Mouse (Mus musculus) liver, embryonic 11.5 days (tissue): ENCODE data around the gene Fam186b. TPM values are rescaled to one million over a fixed set of nuclear protein-coding genes. Genes with fewer than 3 reads are reported as not detected.

Experiments
- ATAC-seq: fragments of 200-750 bp; cut with Nextera tagmentation; replicated peaks from 2 replicates; pipeline ENCODE4 v1.8.0; 2017; ENCODE audit warnings: moderate number of reproducible peaks, mild to moderate bottlenecking, moderate TSS enrichment, moderate library complexity; ENCODE audit not compliant: low FRiP score
- DNase-seq: peaks from one replicate; pipeline ENCODE4 v3.0.0-alpha.2; 2017; ENCODE audit warnings: low spot score
- H3K27ac ChIP-seq: fragments of 300-500 bp; sonication (generic); 2 replicates; pipeline ENCODE4 v1.5.1; 2014; ENCODE audit warnings: mild to moderate bottlenecking, low read depth, low read length, control low read depth
- H3K27me3 ChIP-seq: fragments of 300-500 bp; sonication (generic); replicated peaks from 2 replicates; pipeline ENCODE4 v1.6.1; 2014; ENCODE audit warnings: low read length, mixed read lengths; ENCODE audit not compliant: control insufficient read depth, insufficient read depth
- H3K36me3 ChIP-seq: fragments of 300-500 bp; sonication (generic); 2 replicates; pipeline ENCODE4 v1.6.1; 2014; ENCODE audit warnings: mild to moderate bottlenecking, low read length, moderate library complexity, mixed read lengths; ENCODE audit not compliant: control insufficient read depth, insufficient read depth
- H3K4me1 ChIP-seq: fragments of 300-500 bp; sonication (generic); replicated peaks from 2 replicates; pipeline ENCODE4 v1.6.1; 2014; ENCODE audit warnings: low read length, mixed read lengths; ENCODE audit not compliant: control insufficient read depth, insufficient read depth
- H3K4me2 ChIP-seq: fragments of 300-500 bp; sonication (generic); 2 replicates; pipeline ENCODE4 v1.6.1; 2014; ENCODE audit warnings: mild to moderate bottlenecking, control low read depth, moderate library complexity
- H3K4me3 ChIP-seq: fragments of 300-500 bp; sonication (generic); 2 replicates; pipeline ENCODE4 v1.5.1; 2014; ENCODE audit warnings: low read depth, low read length, control low read depth
- H3K9ac ChIP-seq: fragments of 300-500 bp; sonication (generic); 2 replicates; pipeline ENCODE4 v1.6.1; 2014; ENCODE audit warnings: low read depth, low read length, control low read depth
- H3K9me3 ChIP-seq: fragments of 300-500 bp; sonication (generic); 2 replicates; pipeline ENCODE4 v1.6.1; 2016; ENCODE audit warnings: low read length, inconsistent platforms, mixed read lengths; ENCODE audit not compliant: control insufficient read depth
- WGBS: fragments of 180-500 bp; shearing (Covaris S2); extraction: QIAGEN DNeasy Blood & Tissue Kit; methylation state at CpG from one replicate; pipeline ENCODE4 v1.1.7; 2014; 5-methylcytosine and 5-hydroxymethylcytosine counted together
- polyA plus RNA-seq: library from polyadenylated mRNA; unstranded; fragments of >200 nt; fragmentation: Nextera tagmentation; extraction: Ambion mirVana; gene quantifications from 2 replicates; pipeline ENCODE4 v1.2.1, GENCODE M21; 2014

Gene Fam186b
- polyA plus RNA-seq, 1 experiment from 2014 or later, result 0.08 TPM

GRCm38 (mm10) chr15:99335801-99336320 lies 40.2 kb upstream of the Fam186b start:
- WGBS, result 68% methylated on average over 8 of the region's 8 CpGs
- 0 out of 2 replicates have a peak overlapping the region, but pooled peaks have one; percentile 16 for H3K27ac ChIP-seq
- no peaks in the 10 kb centered on the region for H3K27me3 ChIP-seq
- DNase-seq (no peak), ATAC-seq (no peak)
- H3K4me1 ChIP-seq, result peaks cover 63% of the 10 kb centered on the region
- no peak overlapping the region for H3K4me2 ChIP-seq
- no peaks in the 10 kb centered on the region for H3K9me3 ChIP-seq
- H3K36me3 ChIP-seq, result no peaks in the 10 kb centered on the region
- no peak overlapping the region for H3K9ac ChIP-seq
- H3K4me3 ChIP-seq, result no peak overlapping the region

- no peak overlapping the region for H3K4me3 ChIP-seq
- no peaks in the 10 kb centered on the region for H3K27me3 ChIP-seq
- H3K4me2 ChIP-seq, result no peak overlapping the region
- H3K4me1 ChIP-seq, result peaks cover 61% of the 10 kb centered on the region
- no peak for DNase-seq
- no peak overlapping the region for H3K9ac ChIP-seq
- H3K36me3 ChIP-seq, result no peaks in the 10 kb centered on the region
- no peaks in the 10 kb centered on the region for H3K9me3 ChIP-seq
- no peak for ATAC-seq
- WGBS, result 68% methylated on average over 6 of the region's 6 CpGs
- H3K27ac ChIP-seq, result peak overlapping the region; percentile 94; the same call in 1 of the 2 replicates
Measured at GRCm38 (mm10) chr15:99334500-99334899, 38.8 kb upstream of the Fam186b start.

- DNase-seq, result no peak
- Histone ChIP-seq H3K36me3 (no peaks in the 10 kb centered on the region), H3K9me3 (no peaks in the 10 kb centered on the region), H3K4me3 (no peak overlapping the region), H3K27me3 (no peaks in the 10 kb centered on the region), H3K9ac (0 out of 2 replicates have a peak overlapping the region, but pooled peaks have one; percentile 8), H3K4me1 (peaks cover 62% of the 10 kb centered on the region), H3K27ac (peak overlapping the region; percentile 94), H3K4me2 (peak overlapping the region; percentile 26; the same call in 1 of the 2 replicates)
- 68% methylated on average over 3 of the region's 3 CpGs for WGBS
- ATAC-seq, result no peak
Measured at GRCm38 (mm10) chr15:99333676-99334065, 38.0 kb upstream of the Fam186b start.

GRCm38 (mm10) chr15:99332921-99333675 lies 37.4 kb upstream of the Fam186b start:
- peak; percentile 73 for DNase-seq
- Histone ChIP-seq H3K9ac (peak overlapping the region; percentile 23; the same call in 1 of the 2 replicates), H3K9me3 (no peaks in the 10 kb centered on the region), H3K4me1 (peaks cover 62% of the 10 kb centered on the region), H3K4me3 (no peak overlapping the region), H3K27ac (peak overlapping the region; percentile 94), H3K36me3 (peaks cover 1% of the 10 kb centered on the region; the same call in 1 of the 2 replicates), H3K4me2 (peak overlapping the region; percentile 26), H3K27me3 (no peaks in the 10 kb centered on the region)
- 12% methylated on average over 9 of the region's 9 CpGs for WGBS
- ATAC-seq, result peak; percentile 78

DNA sequence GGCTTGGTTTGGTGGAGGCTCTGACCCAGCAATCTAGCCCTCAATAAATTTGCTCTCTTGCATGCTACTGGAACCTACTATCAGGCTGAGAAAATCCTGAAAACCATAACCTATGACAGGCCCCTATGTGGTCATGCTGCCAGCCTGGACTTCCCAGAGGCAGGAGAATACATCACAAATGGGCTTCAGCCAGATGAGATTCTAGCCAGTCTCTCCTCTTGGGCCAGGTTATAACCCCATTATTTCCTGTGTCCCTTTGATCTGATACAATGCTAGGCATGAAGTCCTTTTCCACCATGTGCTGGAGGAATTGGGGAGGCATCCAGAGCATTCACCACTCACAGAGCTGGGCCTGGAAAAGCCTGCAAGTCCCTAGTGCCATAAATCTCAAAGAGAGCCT lies 36.4 kb upstream of the Fam186b start:
- no peak overlapping the region for H3K4me3 ChIP-seq
- peak overlapping the region; percentile 94 for H3K27ac ChIP-seq
- H3K4me1 ChIP-seq, result peaks cover 62% of the 10 kb centered on the region
- ATAC-seq (no peak), DNase-seq (no peak)
- peak overlapping the region; percentile 21; the same call in 1 of the 2 replicates for H3K4me2 ChIP-seq
- no peaks in the 10 kb centered on the region for H3K27me3 ChIP-seq
- H3K36me3 ChIP-seq, result peaks cover 7% of the 10 kb centered on the region; the same call in 1 of the 2 replicates
- H3K9ac ChIP-seq, result peak overlapping the region; percentile 32; the same call in 1 of the 2 replicates
- no peaks in the 10 kb centered on the region for H3K9me3 ChIP-seq

- H3K4me3 ChIP-seq, result no peak overlapping the region
- H3K36me3 ChIP-seq, result peaks cover 7% of the 10 kb centered on the region; the same call in 1 of the 2 replicates
- H3K9me3 ChIP-seq, result no peaks in the 10 kb centered on the region
- H3K9ac ChIP-seq, result no peak overlapping the region
- H3K27me3 ChIP-seq, result no peaks in the 10 kb centered on the region
- ATAC-seq (no peak), DNase-seq (no peak)
- H3K27ac ChIP-seq, result no peak overlapping the region; the same call in 1 of the 2 replicates
- WGBS, result 91% methylated on average over 5 of the region's 5 CpGs
- H3K4me1 ChIP-seq, result peaks cover 59% of the 10 kb centered on the region
- H3K4me2 ChIP-seq, result no peak overlapping the region
Measured at GRCm38 (mm10) chr15:99331341-99331740, 35.7 kb upstream of the Fam186b start.

DNA sequence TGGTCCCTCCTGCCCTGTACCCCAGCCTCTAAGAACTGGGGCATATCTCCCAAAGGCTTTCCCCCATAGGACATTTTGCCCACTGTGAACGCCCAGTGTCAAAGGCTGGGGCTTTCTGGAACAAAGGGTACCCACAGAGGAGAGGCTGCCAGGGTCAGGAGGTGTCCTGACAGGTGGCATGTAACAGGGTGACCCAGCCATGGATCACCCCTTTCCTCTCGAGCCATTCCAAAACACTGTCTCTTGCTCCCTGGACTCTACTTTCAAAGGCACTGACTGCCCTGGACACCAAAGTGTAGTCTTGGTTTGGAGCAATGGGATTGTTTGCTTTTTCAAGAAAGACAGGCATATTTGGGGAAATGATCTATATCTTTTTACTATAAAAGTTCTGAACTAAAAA lies 34.6 kb upstream of the Fam186b start:
- Histone ChIP-seq H3K27ac (no peak overlapping the region), H3K36me3 (peaks cover 7% of the 10 kb centered on the region; the same call in 1 of the 2 replicates), H3K4me3 (no peak overlapping the region), H3K27me3 (no peaks in the 10 kb centered on the region), H3K4me2 (no peak overlapping the region), H3K9ac (no peak overlapping the region), H3K4me1 (peaks cover 53% of the 10 kb centered on the region), H3K9me3 (no peaks in the 10 kb centered on the region)
- no peak for ATAC-seq
- WGBS, result 66% methylated on average over 2 of the region's 2 CpGs
- no peak for DNase-seq

- Histone ChIP-seq H3K9ac (no peak overlapping the region), H3K36me3 (peaks cover 7% of the 10 kb centered on the region; the same call in 1 of the 2 replicates), H3K4me2 (no peak overlapping the region), H3K4me1 (peaks cover 32% of the 10 kb centered on the region), H3K9me3 (no peaks in the 10 kb centered on the region), H3K27me3 (no peaks in the 10 kb centered on the region), H3K4me3 (no peak overlapping the region), H3K27ac (no peak overlapping the region)
- WGBS, result 89% methylated on average over 5 of the region's 5 CpGs
- no peak for ATAC-seq
- DNase-seq, result no peak
Measured at GRCm38 (mm10) chr15:99328011-99328410, 32.3 kb upstream of the Fam186b start.
